Mouse (Mus musculus) CH12.LX (cell line): ENCODE measurements at regions not wholly inside any gene's neighbourhood (a gene's known extent, or its start where the extent isn't known, plus 50 kb on each side); places are given as distances from the start of the nearest gene placed in this dataset.

Experiments
- DNase-seq: peaks from one replicate; pipeline ENCODE4 v3.0.0-alpha.2; 2013; ENCODE audit errors: extremely low read depth
- H3K27ac ChIP-seq: 2 replicates; pipeline ENCODE4 v1.5.1; 2012; ENCODE audit warnings: low read depth, mild to moderate bottlenecking, control low read depth, moderate library complexity; ENCODE audit not compliant: insufficient read depth
- H3K27me3 ChIP-seq: replicated peaks from 2 replicates; pipeline ENCODE3; 2012; ENCODE audit warnings: inconsistent platforms
- H3K36me3 ChIP-seq, 2 experiments: replicated peaks in 1 of 2; 2 replicates each; pipeline versions ENCODE3 to v1.6.1; 2012; ENCODE audit warnings: inconsistent platforms in 1 of 2, low read length in 1 of 2, mild to moderate bottlenecking in 1 of 2, mixed read lengths in 1 of 2, moderate library complexity in 1 of 2; ENCODE audit not compliant: control insufficient read depth in 1 of 2, insufficient read depth in 1 of 2
- H3K4me1 ChIP-seq, 2 experiments: 2 replicates each; pipeline ENCODE4 v1.6.1; 2012; ENCODE audit warnings: inconsistent platforms in 1 of 2, moderate library complexity in 1 of 2; ENCODE audit not compliant: insufficient read depth in 2 of 2, control insufficient read depth in 1 of 2
- H3K4me2 ChIP-seq: 2 replicates; pipeline ENCODE4 v1.6.1; 2012; ENCODE audit warnings: low read depth, mild to moderate bottlenecking, control low read depth; ENCODE audit not compliant: poor library complexity, insufficient read depth, severe bottlenecking
- H3K4me3 ChIP-seq, 3 experiments: fragments of 150-350 bp in 1 of 3; sonication (generic) in 1 of 3; replicated peaks in 1 of 3; 2 replicates each; pipeline versions ENCODE3 to v1.5.1; 2011 to 2012; ENCODE audit warnings: low read depth in 2 of 3, low read length in 2 of 3, mild to moderate bottlenecking in 2 of 3, moderate library complexity in 2 of 3, control low read depth in 1 of 3, improper control_type of control experiment in 1 of 3, inconsistent platforms in 1 of 3, mixed read lengths in 1 of 3; ENCODE audit not compliant: poor library complexity in 1 of 3
- H3K79me2 ChIP-seq: replicated peaks from 2 replicates; pipeline ENCODE4 v1.6.1; 2012; ENCODE audit warnings: mild to moderate bottlenecking, moderate library complexity; ENCODE audit not compliant: control insufficient read depth, poor library complexity, insufficient read depth, severe bottlenecking; ENCODE audit errors: extremely low read depth
- H3K9ac ChIP-seq: 2 replicates; pipeline ENCODE4 v1.6.1; 2012; ENCODE audit warnings: low read depth, mild to moderate bottlenecking, control low read depth, moderate library complexity; ENCODE audit not compliant: insufficient read depth
- H3K9me3 ChIP-seq: replicated peaks from 2 replicates; pipeline ENCODE3; 2012; ENCODE audit warnings: low read length, inconsistent platforms, mixed read lengths
- BHLHE40 ChIP-seq: IDR thresholded peaks from 2 replicates; pipeline ENCODE4 v1.6.1; 2011; ENCODE audit warnings: mild to moderate bottlenecking, low read depth, low read length, improper control_type of control experiment
- CHD1 ChIP-seq: IDR thresholded peaks from 2 replicates; pipeline ENCODE4 v1.6.1; 2012; ENCODE audit warnings: low read depth, low read length, improper control_type of control experiment, inconsistent platforms
- CTCF ChIP-seq, 2 experiments: IDR thresholded peaks in 1 of 2; conservative IDR thresholded peaks in 1 of 2; 2 replicates each; pipeline ENCODE4 v1.5.1; 2011 to 2012; ENCODE audit warnings: low read depth in 2 of 2, low read length in 2 of 2, improper control_type of control experiment in 1 of 2, inconsistent platforms in 1 of 2, mild to moderate bottlenecking in 1 of 2, moderate library complexity in 1 of 2
- E2F4 ChIP-seq: IDR thresholded peaks from 2 replicates; pipeline ENCODE4 v1.6.1; 2011; ENCODE audit warnings: low read depth, low read length, improper control_type of control experiment; ENCODE audit not compliant: insufficient replicate concordance
- EP300 ChIP-seq: IDR thresholded peaks from 2 replicates; pipeline ENCODE4 v1.6.1; 2011; ENCODE audit warnings: low read length, improper control_type of control experiment
- ETS1 ChIP-seq: conservative IDR thresholded peaks from 2 replicates; pipeline ENCODE4 v1.6.1; 2012; ENCODE audit warnings: low read depth, mild to moderate bottlenecking, inconsistent platforms, low read length, improper control_type of control experiment, moderate library complexity
- GABPA ChIP-seq: IDR thresholded peaks from 2 replicates; pipeline ENCODE4 v1.6.1; 2012; ENCODE audit warnings: low read depth, low read length, improper control_type of control experiment, inconsistent platforms; ENCODE audit not compliant: insufficient replicate concordance
- JUN ChIP-seq: IDR thresholded peaks from 2 replicates; pipeline ENCODE4 v1.6.1; 2011; ENCODE audit warnings: low read depth, mild to moderate bottlenecking, low read length, improper control_type of control experiment, moderate library complexity; ENCODE audit not compliant: insufficient read depth
- JUND ChIP-seq: conservative IDR thresholded peaks from 2 replicates; pipeline ENCODE4 v1.6.1; 2011; ENCODE audit warnings: low read depth, low read length, improper control_type of control experiment
- KAT2A ChIP-seq: IDR thresholded peaks from 2 replicates; pipeline ENCODE4 v1.6.1; 2012; ENCODE audit warnings: low read length, improper control_type of control experiment, inconsistent platforms; ENCODE audit not compliant: insufficient replicate concordance
- MEF2A ChIP-seq: IDR thresholded peaks from 2 replicates; pipeline ENCODE4 v1.6.1; 2014; ENCODE audit warnings: low read depth, mild to moderate bottlenecking, inconsistent platforms, low read length, improper control_type of control experiment, borderline replicate concordance
- MXI1 ChIP-seq: IDR thresholded peaks from 2 replicates; pipeline ENCODE4 v1.6.1; 2011; ENCODE audit warnings: mild to moderate bottlenecking, low read depth, low read length, improper control_type of control experiment
- MYC ChIP-seq: IDR thresholded peaks from 2 replicates; pipeline ENCODE4 v1.6.1; 2011; ENCODE audit warnings: low read depth, mild to moderate bottlenecking, improper control_type of control experiment, low read length
- POLR2A ChIP-seq: IDR thresholded peaks from 2 replicates; pipeline ENCODE4 v1.6.1; 2011; ENCODE audit warnings: low read depth, mild to moderate bottlenecking, improper control_type of control experiment, low read length
- POLR2AphosphoS2 ChIP-seq: IDR thresholded peaks from 2 replicates; pipeline ENCODE4 v1.6.1; 2011; ENCODE audit warnings: low read depth, low read length, improper control_type of control experiment
- RCOR1 ChIP-seq: conservative IDR thresholded peaks from 2 replicates; pipeline ENCODE4 v1.6.1; 2012; ENCODE audit warnings: low read depth, mild to moderate bottlenecking, inconsistent platforms, low read length, improper control_type of control experiment
- SIN3A ChIP-seq: IDR thresholded peaks from 2 replicates; pipeline ENCODE4 v1.6.1; 2012; ENCODE audit warnings: low read length, improper control_type of control experiment, inconsistent platforms
- TBP ChIP-seq: conservative IDR thresholded peaks from 2 replicates; pipeline ENCODE4 v1.6.1; 2011; ENCODE audit warnings: low read depth, low read length, improper control_type of control experiment
- TCF12 ChIP-seq: IDR thresholded peaks from 2 replicates; pipeline ENCODE4 v1.6.1; 2014; ENCODE audit warnings: low read depth, mild to moderate bottlenecking, inconsistent platforms, low read length, improper control_type of control experiment
- ZC3H11A ChIP-seq: IDR thresholded peaks from 2 replicates; pipeline ENCODE4 v1.6.1; 2012; ENCODE audit warnings: low read depth, mild to moderate bottlenecking, inconsistent platforms, low read length, improper control_type of control experiment
- ZKSCAN1 ChIP-seq: IDR thresholded peaks from 2 replicates; pipeline ENCODE4 v1.6.1; 2012; ENCODE audit warnings: low read depth, inconsistent platforms, low read length, improper control_type of control experiment, borderline replicate concordance
- ZMIZ1 ChIP-seq: IDR thresholded peaks from 2 replicates; pipeline ENCODE4 v1.6.1; 2012; ENCODE audit warnings: low read depth, mild to moderate bottlenecking, inconsistent platforms, low read length, improper control_type of control experiment
- dilution Hi-C: fragments of 300-500 bp; cut with MboI; formaldehyde crosslinking; loops from 2 replicates; pipeline ENCODE4 v1.14.3; 2020; ENCODE audit warnings: low sequenced_read_pairs; ENCODE audit not compliant: extremely low pct_unique_long_range_greater_than_20kb, extremely low pct_ligation_motif_present
- in situ Hi-C: fragments of 300-500 bp; cut with MboI; formaldehyde crosslinking; loops from 3 replicates; pipeline ENCODE4 v1.14.3; 2019; ENCODE audit warnings: low sequenced_read_pairs, low pct_ligation_motif_present, low pct_unique_long_range_greater_than_20kb, mixed read lengths

DNA sequence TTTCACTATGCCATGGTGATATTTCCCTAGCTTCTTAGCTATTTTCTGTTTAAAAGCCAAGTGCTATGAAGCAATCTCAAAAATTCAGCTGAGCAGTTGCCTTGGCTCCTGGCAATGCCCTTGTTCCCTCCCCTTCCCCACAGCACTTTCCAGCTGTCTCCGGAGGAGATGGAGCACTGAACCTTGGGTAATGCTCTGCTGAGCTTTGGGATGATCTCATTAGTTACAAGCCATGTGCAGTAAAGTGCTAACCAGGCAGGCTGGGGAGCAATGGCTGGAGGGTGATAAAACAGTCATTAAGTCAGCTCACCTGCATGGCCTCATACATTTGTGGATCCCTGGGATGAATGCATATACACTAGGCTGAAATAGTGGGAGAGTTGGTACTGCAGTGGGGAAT, 659.4 kb downstream of the Rab28 start:
- DNase-seq, result no peak

DNA sequence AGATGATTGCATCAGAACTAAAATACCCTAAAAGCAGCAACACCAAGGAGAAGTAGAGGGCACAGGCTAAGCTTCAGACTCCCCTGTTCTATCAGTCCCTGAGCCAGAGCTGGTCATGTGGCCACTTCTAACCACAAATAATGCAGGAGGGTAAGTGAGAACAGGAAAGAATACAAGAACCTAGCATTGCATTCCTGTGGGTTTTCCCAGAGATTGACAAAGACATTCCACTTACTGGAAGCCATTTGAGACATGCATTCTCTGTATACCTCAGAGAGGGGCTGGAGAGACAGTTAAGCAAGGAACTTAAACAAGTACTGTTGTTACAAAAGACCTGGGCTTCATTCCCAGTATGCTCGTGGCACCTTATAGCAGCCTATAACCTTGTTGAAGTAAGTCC, 662.7 kb downstream of the Rab28 start:
- Histone ChIP-seq H3K27ac (no peak overlapping the region), H3K9ac (no peak overlapping the region), H3K4me1 (peaks cover 0 to 3% of the 10 kb centered on the region in 2 experiments; a peak in 1 of 4 replicates), H3K9me3 (no peaks in the 10 kb centered on the region), H3K4me3 (no peak overlapping the region), H3K79me2 (no peaks in the 10 kb centered on the region), H3K36me3 (no peaks in the 10 kb centered on the region), H3K27me3 (no peaks in the 10 kb centered on the region), H3K4me2 (no peak overlapping the region)
- no peak for TF ChIP-seq TBP
- TF ChIP-seq KAT2A, result no peak
- TF ChIP-seq JUND, result no peak
- no peak for TF ChIP-seq SIN3A
- TF ChIP-seq CHD1, result no peak
- no peak for TF ChIP-seq POLR2AphosphoS2
- no peak for TF ChIP-seq CTCF (conservative IDR thresholded peaks at IDR 0.05 in 1 of 2, IDR thresholded peaks at IDR 0.05 in 1 of 2; ENCODE audit: low read depth in 2 of 2, low read length in 2 of 2)
- no peak for TF ChIP-seq ZKSCAN1
- TF ChIP-seq GABPA, result no peak
- no peak for TF ChIP-seq EP300
- no peak for TF ChIP-seq ZMIZ1
- TF ChIP-seq MEF2A, result no peak
- no peak for TF ChIP-seq MXI1
- TF ChIP-seq BHLHE40, result no peak
- TF ChIP-seq ZC3H11A, result no peak
- TF ChIP-seq TCF12, result no peak
- TF ChIP-seq ETS1, result no peak
- no peak for TF ChIP-seq RCOR1
- no peak for DNase-seq
- in situ Hi-C loops (no loop called here), dilution Hi-C loops (no loop called here)

More for the DNA sequence above, 659.4 kb downstream of the Rab28 start:
- Histone ChIP-seq H3K36me3 (no peaks in the 10 kb centered on the region), H3K9me3 (no peaks in the 10 kb centered on the region), H3K9ac (no peak overlapping the region), H3K79me2 (no peaks in the 10 kb centered on the region), H3K4me2 (no peak overlapping the region), H3K27ac (no peak overlapping the region), H3K4me1 (no peaks in the 10 kb centered on the region), H3K4me3 (no peak overlapping the region), H3K27me3 (no peaks in the 10 kb centered on the region)
- dilution Hi-C loops, result no loop called here
- in situ Hi-C loops, result no loop called here
- TF ChIP-seq TCF12, result no peak
- TF ChIP-seq GABPA, result no peak
- TF ChIP-seq MYC, result no peak
- no peak for TF ChIP-seq E2F4
- TF ChIP-seq ZC3H11A, result no peak
- no peak for TF ChIP-seq JUN
- no peak for TF ChIP-seq POLR2A
- no peak for TF ChIP-seq TBP
- no peak for TF ChIP-seq ZKSCAN1
